Mouse (Mus musculus) heart, embryonic 10.5 days (tissue): ENCODE results near the gene Gm5447. TPM values are rescaled to one million over a fixed set of nuclear protein-coding genes. Genes with fewer than 3 reads are reported as not detected.

ENCODE experiments used
- DNase-seq: peaks from one replicate; pipeline ENCODE4 v3.0.0-alpha.2; 2017; ENCODE audit warnings: low spot score
- H3K27ac ChIP-seq: fragments of 300-500 bp; sonication (generic); 2 replicates; pipeline ENCODE4 v1.5.1; 2016; ENCODE audit warnings: mild to moderate bottlenecking
- H3K27me3 ChIP-seq: fragments of 300-500 bp; sonication (generic); 2 replicates; pipeline ENCODE4 v1.6.1; 2016; ENCODE audit warnings: mild to moderate bottlenecking; ENCODE audit not compliant: poor library complexity, insufficient read depth, severe bottlenecking
- H3K36me3 ChIP-seq: fragments of 300-500 bp; sonication (generic); 2 replicates; pipeline ENCODE4 v1.6.1; 2016; ENCODE audit warnings: mild to moderate bottlenecking, moderate library complexity
- H3K4me1 ChIP-seq: fragments of 300-500 bp; sonication (generic); 2 replicates; pipeline ENCODE4 v1.6.1; 2016; ENCODE audit warnings: mild to moderate bottlenecking
- H3K4me3 ChIP-seq: fragments of 300-500 bp; sonication (generic); 2 replicates; pipeline ENCODE4 v1.5.1; 2016; ENCODE audit warnings: mild to moderate bottlenecking, moderate library complexity
- H3K9me3 ChIP-seq: fragments of 300-500 bp; sonication (generic); 2 replicates; pipeline ENCODE4 v1.6.1; 2016; ENCODE audit warnings: mild to moderate bottlenecking, moderate library complexity
- WGBS: fragments of 180-500 bp; shearing (Covaris S2); methylation state at CpG from one replicate; pipeline ENCODE4 v1.1.7; 2016; 5-methylcytosine and 5-hydroxymethylcytosine counted together
- polyA plus RNA-seq: library from polyadenylated mRNA; unstranded; fragments of >200 nt; fragmentation: Nextera tagmentation; extraction: Ambion mirVana; gene quantifications from 2 replicates; pipeline ENCODE4 v1.2.1, GENCODE M21; 2016

Gene Gm5447
- polyA plus RNA-seq, 1 experiment from 2014 or later: 0.11 TPM

- DNase-seq: no peak
- Histone ChIP-seq H3K27ac (no peak overlapping the region), H3K9me3 (no peaks in the 10 kb centered on the region), H3K27me3 (peaks cover 21% of the 10 kb centered on the region), H3K4me1 (peaks cover 6% of the 10 kb centered on the region; the same call in 1 of the 2 replicates), H3K36me3 (no peaks in the 10 kb centered on the region), H3K4me3 (no peak overlapping the region)
- 67% methylated on average over 9 of the region's 9 CpGs for WGBS
Observed at GRCm38 (mm10) chr13:30990233-30990632, 16.2 kb downstream of the Gm5447 start.

GRCm38 (mm10) chr13:30993819-30994218 is 19.8 kb downstream of the Gm5447 start:
- 32% methylated on average over 3 of the region's 3 CpGs for WGBS
- no peaks in the 10 kb centered on the region for H3K36me3 ChIP-seq
- peaks cover 10% of the 10 kb centered on the region; the same call in 1 of the 2 replicates for H3K27me3 ChIP-seq
- no peaks in the 10 kb centered on the region for H3K4me1 ChIP-seq
- peak; percentile 77 for DNase-seq
- H3K9me3 ChIP-seq: no peaks in the 10 kb centered on the region
- no peak overlapping the region for H3K27ac ChIP-seq
- no peak overlapping the region for H3K4me3 ChIP-seq

- no peaks in the 10 kb centered on the region for H3K36me3 ChIP-seq
- 76% methylated on average over 6 of the region's 6 CpGs for WGBS
- H3K4me3 ChIP-seq: no peak overlapping the region
- no peak overlapping the region for H3K27ac ChIP-seq
- DNase-seq: no peak
- peaks cover 10% of the 10 kb centered on the region; the same call in 1 of the 2 replicates for H3K27me3 ChIP-seq
- H3K4me1 ChIP-seq: no peaks in the 10 kb centered on the region
- no peaks in the 10 kb centered on the region for H3K9me3 ChIP-seq
Observed at GRCm38 (mm10) chr13:30994249-30994858, 20.4 kb downstream of the Gm5447 start.

- H3K4me1 ChIP-seq: no peaks in the 10 kb centered on the region
- no peak overlapping the region for H3K27ac ChIP-seq
- no peaks in the 10 kb centered on the region for H3K36me3 ChIP-seq
- no peak overlapping the region for H3K4me3 ChIP-seq
- 0 out of 2 replicates have a peak, but pooled peaks cover 4% of the 10 kb centered on the region for H3K27me3 ChIP-seq
- WGBS: 81% methylated on average over 8 of the region's 8 CpGs
- no peak for DNase-seq
- no peaks in the 10 kb centered on the region for H3K9me3 ChIP-seq
Observed at GRCm38 (mm10) chr13:30997526-30998253, 23.7 kb downstream of the Gm5447 start.

- no peaks in the 10 kb centered on the region for H3K36me3 ChIP-seq
- no peaks in the 10 kb centered on the region for H3K27me3 ChIP-seq
- DNase-seq: no peak
- H3K4me3 ChIP-seq: no peak overlapping the region
- H3K9me3 ChIP-seq: no peaks in the 10 kb centered on the region
- 78% methylated on average over 6 of the region's 6 CpGs for WGBS
- no peak overlapping the region for H3K27ac ChIP-seq
- no peaks in the 10 kb centered on the region for H3K4me1 ChIP-seq
Observed at GRCm38 (mm10) chr13:30999799-31000198, 25.8 kb downstream of the Gm5447 start.

GRCm38 (mm10) chr13:31004458-31004857 is 30.5 kb downstream of the Gm5447 start:
- Histone ChIP-seq H3K4me3 (no peak overlapping the region), H3K27me3 (no peaks in the 10 kb centered on the region), H3K36me3 (no peaks in the 10 kb centered on the region), H3K4me1 (no peaks in the 10 kb centered on the region), H3K27ac (no peak overlapping the region), H3K9me3 (no peaks in the 10 kb centered on the region)
- no peak for DNase-seq
- whole genome bisulfite sequencing: 57% methylated on average over 12 of the region's 12 CpGs

- H3K36me3 ChIP-seq: no peaks in the 10 kb centered on the region
- H3K4me3 ChIP-seq: no peak overlapping the region
- no peaks in the 10 kb centered on the region for H3K9me3 ChIP-seq
- 62% methylated on average over 4 of the region's 4 CpGs for WGBS
- no peak for DNase-seq
- H3K27me3 ChIP-seq: no peaks in the 10 kb centered on the region
- H3K4me1 ChIP-seq: no peaks in the 10 kb centered on the region
- no peak overlapping the region for H3K27ac ChIP-seq
Observed at GRCm38 (mm10) chr13:31004995-31005394, 31.0 kb downstream of the Gm5447 start.

GRCm38 (mm10) chr13:31017545-31017944 is 43.5 kb downstream of the Gm5447 start:
- Histone ChIP-seq H3K4me1 (no peaks in the 10 kb centered on the region), H3K27me3 (no peaks in the 10 kb centered on the region), H3K36me3 (no peaks in the 10 kb centered on the region), H3K9me3 (no peaks in the 10 kb centered on the region), H3K27ac (no peak overlapping the region), H3K4me3 (no peak overlapping the region)
- DNase-seq: no peak
- WGBS: 94% methylated on average over 3 of the region's 3 CpGs

GRCm38 (mm10) chr13:31021514-31021913 is 47.5 kb downstream of the Gm5447 start:
- no peak overlapping the region for H3K4me3 ChIP-seq

GRCm38 (mm10) chr13:31021927-31022326 is 47.9 kb downstream of the Gm5447 start:
- H3K27me3 ChIP-seq: no peaks in the 10 kb centered on the region
- H3K4me1 ChIP-seq: no peaks in the 10 kb centered on the region
- H3K27ac ChIP-seq: no peak overlapping the region
- no peak for DNase-seq
- H3K36me3 ChIP-seq: no peaks in the 10 kb centered on the region
- no peak overlapping the region for H3K4me3 ChIP-seq
- no peaks in the 10 kb centered on the region for H3K9me3 ChIP-seq
- 69% methylated on average over 6 of the region's 6 CpGs for WGBS

More at GRCm38 (mm10) chr13:31021514-31021913, 47.5 kb downstream of the Gm5447 start:
- no peak overlapping the region for H3K27ac ChIP-seq
- H3K9me3 ChIP-seq: no peaks in the 10 kb centered on the region
- DNase-seq: no peak
- 59% methylated on average over 4 of the region's 4 CpGs for WGBS
- H3K27me3 ChIP-seq: no peaks in the 10 kb centered on the region
- no peaks in the 10 kb centered on the region for H3K36me3 ChIP-seq
- no peaks in the 10 kb centered on the region for H3K4me1 ChIP-seq

GRCm38 (mm10) chr13:31023664-31024063 is 49.7 kb downstream of the Gm5447 start:
- Histone ChIP-seq H3K27ac (no peak overlapping the region), H3K27me3 (no peaks in the 10 kb centered on the region), H3K36me3 (no peaks in the 10 kb centered on the region), H3K9me3 (no peaks in the 10 kb centered on the region), H3K4me1 (no peaks in the 10 kb centered on the region), H3K4me3 (no peak overlapping the region)
- no peak for DNase-seq
- 67% methylated on average over 3 of the region's 3 CpGs for WGBS
